11 mouse cellular contexts compared by ENCODE assay signal in genomic region chr11:32931018-32931417, GRCm38 (mm10).
DNase-seq lines count a peak whose midpoint lies in the region; ATAC-seq and TF ChIP-seq lines count a peak whose summit lies in the region.
"Had no signal": no experiment of that assay in that cellular context is flagged by ENCODE, and none has a peak within 500 bp of the region (broad histone marks: within the 10 kb centered on the region; RNA-seq: fewer than 3 reads in every experiment).

No protein-coding gene starts in this region.

- H3K9me3 ChIP-seq in forebrain, embryonic 12.5 days, result 0 out of 2 replicates have a peak, but pooled peaks cover 3% of the 10 kb centered on the region
- H3K9me3 ChIP-seq in forebrain, embryonic 16.5 days (ENCODE audit: control insufficient read depth, low read length), result peaks cover 4% of the 10 kb centered on the region; the same call in 1 of the 2 replicates
- no peaks in the 10 kb centered on the region for H3K9me3 ChIP-seq in limb, embryonic 14.5 days (ENCODE audit: control insufficient read depth, low read length)

- no peak overlapping the region for H3K4me3 ChIP-seq in forebrain, embryonic 12.5 days (replicated peaks)
- no peak overlapping the region for H3K4me3 ChIP-seq in forebrain, embryonic 16.5 days (replicated peaks; ENCODE audit: low read length)
- H3K4me3 ChIP-seq in limb, embryonic 14.5 days (replicated peaks; ENCODE audit: low read length), result no peak overlapping the region

- 0 out of 2 replicates have a peak, but pooled peaks have one; percentile 30 for ATAC-seq in forebrain, embryonic 12.5 days (ENCODE audit: low FRiP score)
- ATAC-seq in forebrain, embryonic 16.5 days, result no peak
- ATAC-seq in limb, embryonic 14.5 days (ENCODE audit: low FRiP score, low read depth), result peak; percentile 64

- no peak overlapping the region for H3K4me2 ChIP-seq in forebrain, embryonic 12.5 days
- H3K4me2 ChIP-seq in forebrain, embryonic 16.5 days (ENCODE audit: low read length), result no peak overlapping the region
- H3K4me2 ChIP-seq in limb, embryonic 14.5 days (replicated peaks; ENCODE audit: low read depth, low read length, severe bottlenecking), result peak overlapping the region; percentile 33

- DNase-seq in ovary, postnatal 36 days (ENCODE audit: low spot score), result peak; percentile 39
- DNase-seq in ovary, adult 18-20 months (ENCODE audit: low spot score), result no peak
- DNase-seq in limb, embryonic 14.5 days (ENCODE audit: low spot score), result no peak
- DNase-seq in testis, postnatal 14 days (ENCODE audit: low spot score), result peak; percentile 18
- no peak for DNase-seq in cerebellum, adult 9-10 months
- DNase-seq in T-cell, adult 2 months (ENCODE audit: low spot score), result no peak
- DNase-seq: cerebellum, adult 8-10 months; gastrocnemius, postnatal 36 days; lung, adult 18-20 months had no signal

- H3K36me3 ChIP-seq in forebrain, embryonic 12.5 days (replicated peaks), result no peaks in the 10 kb centered on the region
- H3K36me3 ChIP-seq in forebrain, embryonic 16.5 days (ENCODE audit: control insufficient read depth, insufficient read depth), result no peaks in the 10 kb centered on the region
- no peaks in the 10 kb centered on the region for H3K36me3 ChIP-seq in limb, embryonic 14.5 days (ENCODE audit: control insufficient read depth, insufficient read depth, low read length)

- peaks cover 2% of the 10 kb centered on the region for H3K4me1 ChIP-seq in forebrain, embryonic 12.5 days
- peaks cover 1% of the 10 kb centered on the region for H3K4me1 ChIP-seq in forebrain, embryonic 16.5 days (replicated peaks; ENCODE audit: control insufficient read depth, insufficient read depth, low read length)
- peaks cover 45% of the 10 kb centered on the region for H3K4me1 ChIP-seq in limb, embryonic 14.5 days (ENCODE audit: control insufficient read depth, insufficient read depth, low read length)

- H3K27ac ChIP-seq in forebrain, embryonic 12.5 days, result no peak overlapping the region
- no peak overlapping the region for H3K27ac ChIP-seq in forebrain, embryonic 16.5 days (ENCODE audit: low read length)
- H3K27ac ChIP-seq in limb, embryonic 14.5 days (replicated peaks; ENCODE audit: low read depth, low read length), result no peak overlapping the region

- WGBS in forebrain, embryonic 12.5 days, result 27% methylated on average over 10 of the region's 14 CpGs
- WGBS in forebrain, embryonic 16.5 days, result 20% methylated on average over 14 of the region's 14 CpGs
- 2% methylated on average over 14 of the region's 14 CpGs for WGBS in limb, embryonic 14.5 days

- peaks cover 18% of the 10 kb centered on the region for H3K27me3 ChIP-seq in forebrain, embryonic 12.5 days
- no peaks in the 10 kb centered on the region for H3K27me3 ChIP-seq in forebrain, embryonic 16.5 days (replicated peaks; ENCODE audit: control insufficient read depth, insufficient read depth, low read length)
- H3K27me3 ChIP-seq in limb, embryonic 14.5 days (ENCODE audit: control insufficient read depth, insufficient read depth, low read length), result no peaks in the 10 kb centered on the region

- no peak for TF ChIP-seq POLR2A in limb, embryonic 14.5 days (IDR thresholded peaks at IDR 0.05; ENCODE audit: borderline replicate concordance, extremely low read depth, insufficient read depth, insufficient read length)

- no peak overlapping the region for H3K9ac ChIP-seq in forebrain, embryonic 12.5 days
- no peak overlapping the region for H3K9ac ChIP-seq in forebrain, embryonic 16.5 days (replicated peaks; ENCODE audit: low read depth, low read length)
- H3K9ac ChIP-seq in limb, embryonic 14.5 days (ENCODE audit: low read depth, low read length, severe bottlenecking), result no peak overlapping the region; the same call in 1 of the 2 replicates

Comparison
In these comparisons a context has a peak if more than half of its experiments do, and no peak if none do; other contexts are left out.
1. DNase-seq: peak in ovary, postnatal 36 days (single experiment) and testis, postnatal 14 days (single experiment); none in ovary, adult 18-20 months (single experiment), limb, embryonic 14.5 days (single experiment), cerebellum, adult 9-10 months (single experiment) and T-cell, adult 2 months (single experiment).